Mouse (Mus musculus): ENCODE data around the gene Xrcc3.

GRCm38 (mm10) chr12:111827556-111827955 lies 13.9 kb upstream of the Xrcc3 start:
- no peak for TF ChIP-seq CTCF (IDR thresholded peaks at IDR 0.05; ENCODE audit: borderline replicate concordance, extremely low read depth, insufficient read depth, insufficient read length)
- TF ChIP-seq POLR2A (IDR thresholded peaks at IDR 0.05; ENCODE audit: borderline replicate concordance, extremely low read depth, insufficient read depth, insufficient read length, poor library complexity, severe bottlenecking): no peak

Measured in brain, embryonic 14.5 days (tissue).